Mouse (Mus musculus) cerebellum, adult 2 months (tissue): ENCODE measurements at regions not wholly inside any gene's neighbourhood (a gene's known extent, or its start where the extent isn't known, plus 50 kb on each side); places are given as distances from the start of the nearest gene placed in this dataset.

ENCODE experiments used
- DNase-seq, 2 experiments: peaks; one replicate each; pipeline ENCODE4 v3.0.0; 2021
- H3K27ac ChIP-seq: fragments of 200-500 bp; 2 replicates; pipeline ENCODE4 v1.5.1; 2012; ENCODE audit warnings: low read length, control low read depth, inconsistent platforms; ENCODE audit not compliant: insufficient read depth
- H3K27me3 ChIP-seq: fragments of 200-500 bp; 2 replicates; pipeline ENCODE4 v1.6.1; 2012; ENCODE audit warnings: inconsistent platforms, mild to moderate bottlenecking, low read length, moderate library complexity; ENCODE audit not compliant: control insufficient read depth, insufficient read depth
- H3K4me1 ChIP-seq: fragments of 200-500 bp; 2 replicates; pipeline ENCODE4 v1.6.1; 2011; ENCODE audit warnings: low read length; ENCODE audit not compliant: control insufficient read depth, insufficient read depth
- H3K4me3 ChIP-seq: fragments of 200-500 bp; replicated peaks from 2 replicates; pipeline ENCODE3; 2011; ENCODE audit warnings: mild to moderate bottlenecking, low read depth, low read length, control low read depth; ENCODE audit not compliant: insufficient read depth
- CTCF ChIP-seq: fragments of 200-500 bp; IDR thresholded peaks from 2 replicates; pipeline ENCODE4 v1.5.1; 2011; ENCODE audit warnings: low read depth, mild to moderate bottlenecking, control low read depth, low read length, moderate library complexity, borderline replicate concordance; ENCODE audit not compliant: insufficient read depth
- POLR2A ChIP-seq: fragments of 200-500 bp; IDR thresholded peaks from 2 replicates; pipeline ENCODE4 v1.6.1; 2011; ENCODE audit warnings: low read length, control low read depth, borderline replicate concordance; ENCODE audit not compliant: insufficient read depth
- WGBS: fragments of 180-500 bp; shearing (Covaris S2); methylation state at CpG from one replicate; pipeline ENCODE4 v1.1.7; 2018; 5-methylcytosine and 5-hydroxymethylcytosine counted together

DNA sequence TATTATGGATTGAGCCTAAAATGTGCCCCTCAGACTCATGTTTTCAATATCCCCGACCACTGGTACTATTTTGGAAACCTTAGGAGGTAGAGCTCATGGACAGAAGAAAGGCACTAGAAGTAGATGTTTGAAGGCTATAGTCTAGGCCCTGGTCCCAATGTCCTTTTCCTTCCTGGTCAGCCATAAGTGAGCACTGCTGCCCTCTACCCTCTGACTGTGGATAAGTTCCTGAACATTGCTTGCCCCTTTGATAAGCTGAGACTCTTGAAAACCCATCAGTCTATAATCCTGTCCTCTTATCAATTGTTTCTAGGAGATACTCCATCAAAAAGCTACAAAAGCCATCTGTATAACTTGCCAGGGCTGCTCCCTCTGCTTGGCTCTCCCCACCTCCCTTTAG lies 121.2 kb upstream of the Tenm3 start:
- H3K4me1 ChIP-seq = no peaks in the 10 kb centered on the region
- H3K27ac ChIP-seq = no peak overlapping the region
- WGBS = 94% methylated on average over 1 of the region's 1 CpGs
- no peaks in the 10 kb centered on the region for H3K27me3 ChIP-seq
- no peak for DNase-seq
- no peak for TF ChIP-seq CTCF
- TF ChIP-seq POLR2A = no peak
- no peak overlapping the region for H3K4me3 ChIP-seq

DNA sequence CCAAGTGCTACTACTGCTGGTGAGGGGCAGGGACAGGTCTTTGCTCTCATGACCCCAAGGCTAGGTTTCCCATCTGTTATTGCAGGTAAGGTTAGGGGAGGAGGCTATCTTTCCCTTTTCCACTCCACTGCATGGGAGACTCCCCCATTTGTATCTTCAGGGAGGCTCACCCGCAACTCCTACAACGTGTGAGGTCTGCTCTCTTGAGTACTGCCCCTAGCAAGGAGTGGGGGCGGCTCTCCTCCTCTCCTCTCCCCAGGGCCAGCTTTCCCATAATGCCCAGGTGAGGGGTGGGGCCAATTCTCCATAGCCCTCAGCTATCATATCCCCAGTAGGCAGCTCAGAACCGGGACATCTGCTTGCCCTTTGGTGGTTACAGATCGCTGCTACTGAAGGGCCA lies 113.9 kb upstream of the Tenm3 start:
- Histone ChIP-seq H3K27me3 (no peaks in the 10 kb centered on the region), H3K27ac (no peak overlapping the region), H3K4me1 (no peaks in the 10 kb centered on the region), H3K4me3 (no peak overlapping the region)
- DNase-seq = no peak
- 83% methylated on average over 5 of the region's 5 CpGs for WGBS
- TF ChIP-seq POLR2A = no peak
- no peak for TF ChIP-seq CTCF

DNA sequence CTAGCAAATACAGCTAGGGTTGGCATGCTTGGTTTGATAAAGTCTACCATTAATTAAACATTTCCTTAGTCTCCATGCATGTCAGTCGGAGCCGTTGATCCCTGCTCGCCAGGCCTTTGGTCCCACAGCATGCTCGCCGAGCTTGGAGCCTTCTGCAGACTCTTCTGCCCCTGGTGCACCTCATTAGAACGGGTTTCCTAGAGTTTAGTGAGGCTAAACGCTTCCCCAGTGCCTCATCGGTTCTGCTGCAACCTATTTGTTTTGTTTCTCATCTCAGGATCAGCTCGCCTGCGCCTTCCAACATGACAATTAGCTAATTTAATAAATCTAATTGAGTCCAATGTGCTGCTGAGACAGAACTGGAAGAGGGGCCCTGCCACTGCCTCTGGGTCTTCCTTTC lies 107.7 kb upstream of the Tenm3 start:
- Histone ChIP-seq H3K4me3 (no peak overlapping the region), H3K4me1 (no peaks in the 10 kb centered on the region), H3K27me3 (no peaks in the 10 kb centered on the region), H3K27ac (no peak overlapping the region)
- WGBS = 86% methylated on average over 10 of the region's 10 CpGs
- DNase-seq = no peak
- TF ChIP-seq CTCF (no peak), POLR2A (no peak)

DNA sequence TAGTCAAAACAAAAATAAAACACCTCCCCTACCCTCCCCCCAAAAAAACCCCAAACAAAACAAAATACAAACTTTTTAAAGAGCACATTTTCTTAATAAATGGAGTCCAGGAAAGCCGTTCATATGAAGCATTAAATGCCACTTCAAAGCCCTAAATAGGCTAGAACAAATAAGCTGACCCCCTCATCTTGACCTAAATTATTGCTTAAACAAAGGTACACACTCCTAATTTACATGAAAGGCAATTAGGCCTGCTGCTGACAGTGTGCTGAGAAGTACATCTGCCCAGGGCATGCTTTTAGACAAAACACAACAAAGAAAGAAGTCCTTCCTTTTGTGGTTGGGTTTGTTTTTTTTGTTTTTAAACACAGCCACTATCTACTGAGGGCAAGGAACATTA lies 100.4 kb upstream of the Tenm3 start:
- WGBS = 53% methylated on average over 1 of the region's 1 CpGs
- TF ChIP-seq CTCF (no peak), POLR2A (no peak)
- Histone ChIP-seq H3K27me3 (no peaks in the 10 kb centered on the region), H3K4me1 (no peaks in the 10 kb centered on the region), H3K4me3 (no peak overlapping the region), H3K27ac (no peak overlapping the region)
- no peak for DNase-seq

DNA sequence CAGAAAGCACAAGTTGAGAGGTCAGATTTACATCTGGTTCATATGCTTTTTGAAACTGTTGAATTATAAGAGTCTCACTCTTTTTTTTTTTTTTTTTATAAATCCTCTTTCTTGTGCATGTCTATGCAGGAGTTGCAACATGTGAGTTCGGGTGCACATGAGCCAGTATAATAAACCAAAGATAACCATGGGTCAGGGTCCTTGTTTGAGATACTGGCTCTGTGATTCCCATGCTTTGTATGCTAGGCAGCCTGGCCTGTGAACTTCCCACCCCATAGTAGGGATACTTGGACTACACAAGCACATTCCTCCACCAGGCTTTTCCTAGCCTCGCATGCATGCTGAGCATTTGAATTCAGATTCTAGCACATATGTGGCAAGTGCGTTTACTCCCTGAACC lies 93.4 kb upstream of the Tenm3 start:
- Histone ChIP-seq H3K27me3 (no peaks in the 10 kb centered on the region), H3K4me3 (no peak overlapping the region), H3K4me1 (no peaks in the 10 kb centered on the region), H3K27ac (no peak overlapping the region)
- no peak for DNase-seq
- WGBS = 85% methylated on average over 3 of the region's 3 CpGs
- TF ChIP-seq CTCF (no peak), POLR2A (no peak)

DNA sequence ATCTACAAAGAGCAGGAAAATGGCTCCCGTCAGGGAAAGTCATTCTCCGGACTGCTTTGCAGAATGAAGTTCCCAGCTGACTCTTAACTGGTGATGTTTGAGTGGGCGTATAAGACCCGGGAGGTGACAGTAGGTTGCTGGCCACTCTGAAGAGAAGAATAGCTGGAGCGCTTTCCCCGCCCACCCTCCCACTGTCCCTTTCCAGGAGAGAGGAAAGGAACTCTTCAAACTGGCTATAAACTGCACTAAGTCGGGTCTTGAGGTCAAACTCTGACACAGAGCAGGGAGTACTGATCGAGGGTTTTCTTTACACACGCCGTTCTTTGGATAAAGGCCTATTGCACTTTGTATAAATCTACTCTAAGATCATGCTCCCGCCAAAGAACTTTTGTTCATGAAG lies 83.4 kb upstream of the Tenm3 start:
- Histone ChIP-seq H3K4me3 (no peak overlapping the region), H3K27ac (no peak overlapping the region), H3K4me1 (no peaks in the 10 kb centered on the region), H3K27me3 (no peaks in the 10 kb centered on the region)
- WGBS = 79% methylated on average over 11 of the region's 11 CpGs
- no peak for DNase-seq
- no peak for TF ChIP-seq CTCF
- no peak for TF ChIP-seq POLR2A

DNA sequence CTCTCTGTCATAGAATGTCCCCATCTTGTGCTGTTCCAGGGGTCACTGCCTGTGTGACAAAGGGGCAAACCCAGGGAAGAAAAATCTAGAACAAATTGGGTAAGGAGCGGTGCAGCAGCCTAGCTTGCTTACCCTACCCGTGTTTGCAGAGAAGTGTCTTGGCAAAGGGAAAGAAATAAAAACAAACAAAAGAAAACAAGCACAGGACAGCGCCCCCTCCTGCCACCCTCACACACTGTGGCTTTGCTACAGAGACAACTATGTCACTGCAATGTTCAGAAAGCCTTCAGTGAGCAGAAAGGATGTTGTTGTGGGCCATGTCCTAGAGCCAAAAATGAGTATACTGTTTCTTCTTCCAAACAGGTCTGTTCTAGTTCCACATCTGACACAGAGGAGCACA lies 71.5 kb upstream of the Tenm3 start:
- no peak overlapping the region for H3K27ac ChIP-seq

DNA sequence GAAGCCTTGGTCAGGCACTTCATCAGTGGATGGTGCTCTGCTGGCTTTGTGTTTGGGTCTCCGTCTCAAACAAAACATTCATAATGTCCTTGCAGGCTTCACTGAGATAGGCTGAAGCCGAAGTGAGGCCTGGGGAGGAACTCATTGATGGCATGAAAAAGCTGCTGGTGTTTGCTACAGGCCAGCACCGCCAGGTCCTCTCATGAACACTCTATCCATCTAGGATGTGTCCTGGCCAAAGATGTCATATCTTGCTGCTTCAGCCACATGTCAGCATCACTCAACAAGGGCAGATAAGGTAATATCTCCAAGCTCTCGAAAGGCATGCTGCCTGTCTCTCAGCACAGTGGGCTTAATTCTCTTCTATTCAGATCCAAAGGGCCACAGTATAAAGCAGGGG lies 69.1 kb upstream of the Tenm3 start:
- H3K27me3 ChIP-seq = no peaks in the 10 kb centered on the region
- no peak for TF ChIP-seq POLR2A
- no peak for TF ChIP-seq CTCF
- no peak for DNase-seq
- WGBS = 83% methylated on average over 4 of the region's 4 CpGs
- no peak overlapping the region for H3K4me3 ChIP-seq
- H3K4me1 ChIP-seq = no peaks in the 10 kb centered on the region
- H3K27ac ChIP-seq = no peak overlapping the region

More for the DNA sequence above, 71.5 kb upstream of the Tenm3 start:
- 63% methylated on average over 3 of the region's 3 CpGs for WGBS
- Histone ChIP-seq H3K4me3 (no peak overlapping the region), H3K4me1 (no peaks in the 10 kb centered on the region), H3K27me3 (no peaks in the 10 kb centered on the region)
- no peak for DNase-seq
- no peak for TF ChIP-seq POLR2A
- TF ChIP-seq CTCF = no peak
